Mouse (Mus musculus) kidney, adult 2 months (tissue): Measurements from ENCODE around the gene Aagab. TPM values are rescaled to one million over a fixed set of nuclear protein-coding genes. Genes with fewer than 3 reads are reported as not detected.
A peak's percentile ranks its signal among the peaks of the same experiment; 100 is the strongest.

Experiments used
- DNase-seq: peaks from one replicate; pipeline ENCODE4 v3.0.0; 2021
- H3K27ac ChIP-seq: fragments of 200-500 bp; 2 replicates; pipeline ENCODE4 v1.5.1; 2012; ENCODE audit warnings: low read depth, low read length, control low read depth, inconsistent platforms; ENCODE audit not compliant: insufficient read depth
- H3K27me3 ChIP-seq: fragments of 200-500 bp; replicated peaks from 2 replicates; pipeline ENCODE4 v1.6.1; 2012; ENCODE audit warnings: mild to moderate bottlenecking, moderate library complexity, low read length, inconsistent platforms; ENCODE audit not compliant: control insufficient read depth, insufficient read depth
- H3K36me3 ChIP-seq: fragments of 200-500 bp; 2 replicates; pipeline ENCODE4 v1.6.1; 2012; ENCODE audit warnings: mild to moderate bottlenecking, moderate library complexity, low read length, inconsistent platforms; ENCODE audit not compliant: control insufficient read depth, insufficient read depth
- H3K4me1 ChIP-seq: fragments of 200-500 bp; 2 replicates; pipeline ENCODE4 v1.6.1; 2011; ENCODE audit warnings: low read length; ENCODE audit not compliant: control insufficient read depth, insufficient read depth
- H3K4me3 ChIP-seq: fragments of 200-500 bp; 2 replicates; pipeline ENCODE4 v1.5.1; 2011; ENCODE audit warnings: mild to moderate bottlenecking, low read depth, low read length, control low read depth; ENCODE audit not compliant: insufficient read depth
- CTCF ChIP-seq: fragments of 200-500 bp; conservative IDR thresholded peaks from 2 replicates; pipeline ENCODE4 v1.5.1; 2011; ENCODE audit warnings: low read depth, mild to moderate bottlenecking, control low read depth, low read length, moderate library complexity, mixed read lengths; ENCODE audit not compliant: insufficient read depth, insufficient read length
- POLR2A ChIP-seq: fragments of 200-500 bp; IDR thresholded peaks from one replicate; pipeline ENCODE4 v1.6.1; 2011; ENCODE audit warnings: low read depth, low read length, control low read depth
- WGBS: fragments of 180-500 bp; shearing (Covaris S2); methylation state at CpG from one replicate; pipeline ENCODE4 v1.1.7; 2018; 5-methylcytosine and 5-hydroxymethylcytosine counted together
- polyA plus RNA-seq: library from polyadenylated mRNA; depleted of rRNA; stranded (reverse); fragments of >200 nt; gene quantifications from 2 replicates; pipeline ENCODE4 v1.2.3, GENCODE M21; 2012

The Aagab gene
- polyA plus RNA-seq, 1 experiment, result 15.7 TPM

DNA sequence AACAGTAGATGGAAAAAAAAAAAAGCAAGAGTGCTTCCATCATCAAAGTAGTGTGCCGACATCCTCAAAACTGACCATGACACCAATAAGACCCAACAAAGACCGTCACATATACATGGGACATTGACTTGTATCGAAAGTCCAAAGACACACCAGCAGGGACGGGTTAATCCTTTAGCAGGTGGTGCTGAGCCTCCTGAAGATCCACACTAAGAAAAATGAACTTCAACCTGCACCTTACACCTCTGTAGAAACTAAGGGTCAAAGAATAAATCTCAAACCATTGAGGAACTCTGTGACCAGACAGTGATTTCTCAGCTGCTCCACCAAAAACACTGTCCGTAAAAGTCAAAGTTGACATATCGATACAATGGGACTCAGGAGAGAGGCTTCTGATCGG lies 67.4 kb downstream of the Aagab start:
- Histone ChIP-seq H3K27me3 (no peaks in the 10 kb centered on the region), H3K4me1 (peaks cover 55% of the 10 kb centered on the region)
- TF ChIP-seq CTCF (no peak), POLR2A (no peak)

DNA sequence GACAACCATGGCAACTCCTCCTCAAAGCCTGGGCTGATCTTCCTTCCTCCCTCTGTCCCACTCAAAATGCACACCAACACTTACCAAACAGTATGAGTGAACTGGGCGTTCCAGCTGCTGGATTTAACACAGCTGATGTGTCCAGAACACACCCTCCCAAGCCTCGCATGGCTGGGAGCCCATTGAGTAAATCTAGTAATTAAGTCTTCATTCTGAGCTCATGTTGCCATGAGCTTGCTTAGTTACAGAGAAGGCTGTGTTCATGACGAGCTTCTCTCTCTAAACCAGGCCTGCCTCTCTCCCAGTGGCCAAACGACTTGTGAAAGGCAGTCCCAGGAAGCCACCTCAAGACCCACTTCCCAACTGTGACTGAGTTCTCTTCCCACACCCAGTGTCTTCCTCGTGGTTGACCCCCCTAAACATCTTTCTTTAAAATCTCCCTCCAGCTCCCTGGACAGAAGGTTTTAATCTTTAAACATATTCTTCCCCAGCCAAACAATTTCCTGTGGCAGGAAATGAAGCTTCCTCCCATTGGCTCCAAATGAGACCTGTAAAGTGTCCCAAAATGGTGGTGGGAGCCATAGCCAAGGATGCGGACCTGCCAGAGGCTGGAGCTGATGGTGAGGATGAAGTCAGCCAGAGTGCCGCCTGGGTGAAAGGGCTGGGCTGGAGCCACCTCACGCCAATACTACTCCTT lies 70.5 kb downstream of the Aagab start:
- no peak overlapping the region for H3K4me3 ChIP-seq
- 52% methylated on average over 8 of the region's 8 CpGs for WGBS
- DNase-seq, result no peak
- no peaks in the 10 kb centered on the region for H3K27me3 ChIP-seq
- peaks cover 29% of the 10 kb centered on the region for H3K4me1 ChIP-seq
- H3K36me3 ChIP-seq, result no peaks in the 10 kb centered on the region
- TF ChIP-seq POLR2A, result no peak
- TF ChIP-seq CTCF, result no peak
- H3K27ac ChIP-seq, result no peak overlapping the region

More for the DNA sequence above, 67.4 kb downstream of the Aagab start:
- peak overlapping the region; percentile 54; the same call in 1 of the 2 replicates for H3K27ac ChIP-seq
- DNase-seq, result peak; percentile 77
- H3K4me3 ChIP-seq, result no peak overlapping the region
- 65% methylated on average over 7 of the region's 7 CpGs for WGBS
- no peaks in the 10 kb centered on the region for H3K36me3 ChIP-seq

DNA sequence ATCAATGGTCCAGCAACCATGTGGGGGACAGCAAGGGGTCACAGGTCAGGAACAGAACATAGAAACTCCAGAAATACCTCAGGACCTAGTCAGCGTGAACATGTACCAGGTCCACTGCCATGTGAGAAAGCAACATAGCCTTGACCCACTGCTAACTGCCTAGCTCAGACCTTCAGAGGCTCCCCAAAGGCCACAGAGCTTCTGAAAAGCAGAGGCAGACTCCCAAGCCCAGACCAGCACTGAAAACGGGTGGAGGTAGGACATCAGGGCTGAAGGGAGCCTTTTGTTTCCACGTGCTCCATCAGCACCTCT lies 71.0 kb downstream of the Aagab start:
- TF ChIP-seq CTCF, result no peak
- no peak for TF ChIP-seq POLR2A
- no peak for DNase-seq
- peaks cover 24% of the 10 kb centered on the region for H3K4me1 ChIP-seq
- no peak overlapping the region for H3K27ac ChIP-seq
- WGBS, result 73% methylated on average over 3 of the region's 3 CpGs
- H3K4me3 ChIP-seq, result no peak overlapping the region
- no peaks in the 10 kb centered on the region for H3K27me3 ChIP-seq
- H3K36me3 ChIP-seq, result no peaks in the 10 kb centered on the region

DNA sequence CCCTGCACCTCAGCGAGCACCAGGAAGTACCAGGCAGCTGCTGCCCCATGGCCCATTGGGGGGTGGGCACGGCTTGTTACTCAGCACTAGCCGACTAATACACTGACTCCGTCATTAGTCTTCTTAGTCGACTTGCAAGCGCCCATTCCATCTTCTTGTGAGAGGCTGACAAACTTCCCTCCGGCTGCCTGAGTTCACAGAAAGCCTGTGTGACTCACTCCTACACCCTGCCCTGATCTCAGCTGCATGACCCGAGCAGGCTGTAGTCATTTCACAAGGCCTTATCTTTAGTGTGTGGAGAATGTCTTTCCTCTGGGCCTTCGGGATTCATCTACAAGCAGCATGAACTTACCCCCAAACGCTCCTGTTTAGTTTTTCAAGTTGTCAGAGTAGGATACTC lies 72.2 kb downstream of the Aagab start:
- WGBS, result 70% methylated on average over 10 of the region's 10 CpGs
- no peak overlapping the region for H3K4me3 ChIP-seq
- H3K27ac ChIP-seq, result no peak overlapping the region
- no peaks in the 10 kb centered on the region for H3K27me3 ChIP-seq
- no peak for DNase-seq
- peaks cover 14% of the 10 kb centered on the region for H3K4me1 ChIP-seq
- TF ChIP-seq CTCF, result no peak
- TF ChIP-seq POLR2A, result no peak
- H3K36me3 ChIP-seq, result no peaks in the 10 kb centered on the region

DNA sequence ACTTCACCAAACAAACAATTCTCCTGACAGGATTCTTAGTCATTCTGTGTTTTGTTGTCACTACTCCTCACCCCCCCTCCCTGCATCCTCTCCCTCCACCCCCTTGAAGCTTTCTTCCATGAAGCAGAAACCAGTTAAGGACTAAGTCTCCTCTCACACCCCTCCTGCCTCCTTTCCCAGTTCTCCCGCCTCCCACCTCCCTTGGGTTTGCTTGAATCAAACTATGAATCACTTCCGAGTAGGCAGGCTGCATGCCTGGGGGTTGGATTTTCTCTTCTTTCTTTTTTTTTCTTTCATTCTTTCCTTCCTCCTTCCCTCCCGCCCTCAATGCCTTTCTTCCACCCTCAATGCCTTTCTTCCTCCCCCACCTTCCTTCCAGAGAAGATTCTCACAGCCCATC lies 75.2 kb downstream of the Aagab start:
- TF ChIP-seq POLR2A (no peak), CTCF (no peak)
- H3K4me1 ChIP-seq, result peaks cover 10% of the 10 kb centered on the region
- no peaks in the 10 kb centered on the region for H3K27me3 ChIP-seq
- whole genome bisulfite sequencing, result 56% methylated on average over 3 of the region's 3 CpGs
- no peak for DNase-seq
- no peaks in the 10 kb centered on the region for H3K36me3 ChIP-seq
- no peak overlapping the region; the same call in 1 of the 2 replicates for H3K27ac ChIP-seq
- H3K4me3 ChIP-seq, result no peak overlapping the region

DNA sequence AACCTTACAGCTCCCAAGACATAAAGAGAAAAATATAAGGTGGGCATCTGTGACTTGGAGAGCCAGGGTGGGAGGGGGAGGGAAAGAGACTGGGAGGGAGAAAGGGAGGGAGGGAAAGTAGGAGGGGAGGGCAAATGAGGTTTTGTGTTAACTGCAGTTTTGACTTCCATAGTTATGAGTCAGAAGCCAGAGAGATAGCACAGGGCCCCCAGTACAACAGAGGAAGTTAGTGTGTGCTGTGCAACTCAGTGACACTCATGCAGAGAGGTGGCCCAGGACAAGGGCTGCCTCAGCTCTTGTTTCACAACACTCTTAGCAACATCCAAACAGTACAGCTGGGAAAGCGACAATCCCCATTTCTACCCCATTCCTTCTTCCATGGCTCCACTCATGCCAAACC lies 75.6 kb downstream of the Aagab start:
- no peak overlapping the region; the same call in 1 of the 2 replicates for H3K27ac ChIP-seq
- no peak overlapping the region for H3K4me3 ChIP-seq
- peaks cover 8% of the 10 kb centered on the region; the same call in 1 of the 2 replicates for H3K4me1 ChIP-seq
- no peak for DNase-seq
- WGBS, result 80% methylated on average over 1 of the region's 1 CpGs
- no peak for TF ChIP-seq CTCF
- no peak for TF ChIP-seq POLR2A
- no peaks in the 10 kb centered on the region for H3K27me3 ChIP-seq
- no peaks in the 10 kb centered on the region for H3K36me3 ChIP-seq

DNA sequence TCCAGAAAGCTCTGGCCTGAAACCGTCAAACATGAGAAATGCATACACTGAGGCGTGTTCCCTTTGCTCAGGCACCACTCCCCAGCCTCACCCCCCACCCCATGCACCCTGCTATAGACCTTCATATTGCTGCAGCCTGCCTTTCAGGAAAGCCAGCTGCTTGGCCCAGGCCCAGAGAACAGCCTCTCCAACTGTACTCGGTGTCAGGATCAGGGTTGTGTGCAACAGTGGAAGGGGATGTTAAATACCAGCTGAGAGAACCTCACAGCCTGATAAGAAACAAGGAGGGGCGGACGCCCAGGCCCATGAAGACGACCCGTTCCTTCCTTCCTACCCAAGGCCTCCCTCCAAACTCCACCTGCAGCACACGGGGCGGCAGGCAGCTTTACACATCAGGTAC lies 79.8 kb downstream of the Aagab start:
- 0 out of 2 replicates have a peak, but pooled peaks cover 6% of the 10 kb centered on the region for H3K4me1 ChIP-seq
- WGBS, result 72% methylated on average over 9 of the region's 9 CpGs
- H3K36me3 ChIP-seq, result no peaks in the 10 kb centered on the region
- H3K27me3 ChIP-seq, result no peaks in the 10 kb centered on the region
- no peak overlapping the region for H3K27ac ChIP-seq
- TF ChIP-seq POLR2A (no peak), CTCF (no peak)
- DNase-seq, result no peak
- no peak overlapping the region for H3K4me3 ChIP-seq

DNA sequence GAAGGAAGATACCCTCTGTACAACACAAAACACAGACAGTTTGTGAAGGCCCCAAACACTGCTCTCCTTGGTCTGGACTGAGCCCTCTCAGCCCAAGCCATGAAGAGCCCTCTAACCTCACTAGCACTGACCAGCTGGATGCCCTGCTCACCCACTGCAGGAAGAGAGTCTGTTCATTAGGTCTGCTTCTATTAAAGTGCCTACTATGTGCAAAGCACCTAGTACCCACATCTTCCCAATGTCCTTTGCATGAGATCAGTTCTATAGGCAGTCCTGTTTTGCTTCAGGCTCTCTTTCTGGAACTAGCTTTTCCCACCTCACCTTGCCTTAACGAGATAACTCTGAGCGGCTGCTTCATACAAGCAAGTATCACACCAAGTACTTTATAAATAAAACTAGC lies 80.5 kb downstream of the Aagab start:
- no peak for TF ChIP-seq POLR2A
- no peak for TF ChIP-seq CTCF
- H3K4me3 ChIP-seq, result no peak overlapping the region
- 95% methylated on average over 2 of the region's 2 CpGs for WGBS
- no peaks in the 10 kb centered on the region for H3K27me3 ChIP-seq
- no peaks in the 10 kb centered on the region for H3K36me3 ChIP-seq
- 0 out of 2 replicates have a peak, but pooled peaks cover 4% of the 10 kb centered on the region for H3K4me1 ChIP-seq
- DNase-seq, result no peak
- H3K27ac ChIP-seq, result no peak overlapping the region
